Mouse (Mus musculus) lung, postnatal 0 days (tissue): ENCODE measurements around the gene Crebzf.

Experiments used
- CTCF ChIP-seq: IDR thresholded peaks from 2 replicates; pipeline ENCODE4 v1.5.1; 2016; ENCODE audit warnings: antibody characterized with exemption, mild to moderate bottlenecking
- EP300 ChIP-seq: IDR thresholded peaks from 2 replicates; pipeline ENCODE4 v1.6.1; 2016; ENCODE audit warnings: antibody characterized with exemption, mild to moderate bottlenecking, control low read depth

DNA sequence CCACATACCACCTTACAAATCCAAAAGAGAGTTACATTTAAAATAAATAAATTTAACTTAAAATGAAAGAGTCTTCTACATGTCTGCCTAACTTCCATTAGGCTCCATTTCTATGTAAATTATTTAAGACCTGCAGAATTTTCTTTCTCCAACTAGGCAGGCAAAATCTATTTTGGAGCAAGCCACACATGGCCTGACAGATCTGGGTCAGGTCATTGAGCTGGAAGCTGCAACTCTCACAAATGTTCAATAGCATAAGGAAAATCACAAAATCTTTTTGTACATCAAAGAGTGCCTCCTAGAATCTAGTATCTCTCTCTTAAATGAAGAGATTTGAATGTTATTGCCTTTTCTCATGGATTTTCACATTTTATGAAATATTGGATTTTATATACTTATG, 10.3 kb upstream of the Crebzf start:
- TF ChIP-seq CTCF (no peak), EP300 (no peak)
